In genomic region chr12:73793744-73794143, GRCm38 (mm10) we compare ENCODE assay signal across 8 mouse cellular contexts.
DNase-seq lines count a peak whose midpoint lies in the region; ATAC-seq and TF ChIP-seq lines count a peak whose summit lies in the region.

No protein-coding gene starts in this region.

- H3K27me3 ChIP-seq in forebrain, embryonic 10.5 days (ENCODE audit: poor library complexity, severe bottlenecking): peaks cover 27% of the 10 kb centered on the region
- no peaks in the 10 kb centered on the region for H3K27me3 ChIP-seq in forebrain, embryonic 11.5 days (ENCODE audit: control insufficient read depth, insufficient read depth, low read length)
- H3K27me3 ChIP-seq in lung, postnatal 0 days (replicated peaks; ENCODE audit: insufficient read depth, low read length): no peaks in the 10 kb centered on the region; the same call in 1 of the 2 replicates
- H3K27me3 ChIP-seq in hindbrain, embryonic 16.5 days (replicated peaks; ENCODE audit: control insufficient read depth, insufficient read depth, low read length): no peaks in the 10 kb centered on the region
- no peaks in the 10 kb centered on the region for H3K27me3 ChIP-seq in stomach, embryonic 15.5 days (replicated peaks)

- peak overlapping the region; percentile 40; the same call in 1 of the 2 replicates for H3K27ac ChIP-seq in forebrain, embryonic 10.5 days
- no peak overlapping the region for H3K27ac ChIP-seq in forebrain, embryonic 11.5 days (ENCODE audit: low read depth, low read length)
- H3K27ac ChIP-seq in lung, postnatal 0 days (ENCODE audit: low read length): 0 out of 2 replicates have a peak overlapping the region, but pooled peaks have one; percentile 7
- H3K27ac ChIP-seq in hindbrain, embryonic 16.5 days (ENCODE audit: low read depth, low read length): peak overlapping the region; percentile 66
- no peak overlapping the region for H3K27ac ChIP-seq in stomach, embryonic 15.5 days

- no peak for ATAC-seq in forebrain, embryonic 11.5 days (replicated peaks; ENCODE audit: low FRiP score)
- no peak for ATAC-seq in lung, postnatal 0 days
- ATAC-seq in hindbrain, embryonic 16.5 days: peak; percentile 48; the same call in 1 of the 2 replicates
- ATAC-seq in stomach, embryonic 15.5 days (ENCODE audit: insufficient read depth, low FRiP score, low read depth): no peak

- no peak; the same call in 1 of the 2 replicates for TF ChIP-seq EP300 in lung, postnatal 0 days (IDR thresholded peaks at IDR 0.05)

- no peak overlapping the region for H3K9ac ChIP-seq in forebrain, embryonic 11.5 days (ENCODE audit: low read length)
- H3K9ac ChIP-seq in lung, postnatal 0 days (replicated peaks; ENCODE audit: low read depth): no peak overlapping the region
- H3K9ac ChIP-seq in hindbrain, embryonic 16.5 days (ENCODE audit: low read depth, low read length): peak overlapping the region; percentile 38; the same call in 1 of the 2 replicates
- no peak overlapping the region for H3K9ac ChIP-seq in stomach, embryonic 15.5 days

- TF ChIP-seq CTCF in lung, postnatal 0 days (IDR thresholded peaks at IDR 0.05): no peak

- H3K4me3 ChIP-seq in forebrain, embryonic 10.5 days: no peak overlapping the region
- no peak overlapping the region for H3K4me3 ChIP-seq in forebrain, embryonic 11.5 days (ENCODE audit: low read depth, low read length)
- no peak overlapping the region for H3K4me3 ChIP-seq in lung, postnatal 0 days (ENCODE audit: low read depth, low read length)
- no peak overlapping the region for H3K4me3 ChIP-seq in hindbrain, embryonic 16.5 days (ENCODE audit: low read length)
- H3K4me3 ChIP-seq in stomach, embryonic 15.5 days (replicated peaks): no peak overlapping the region

- no peak for DNase-seq in forebrain, embryonic 10.5 days (ENCODE audit: extremely low spot score, low spot score)
- no peak for DNase-seq in forebrain, embryonic 11.5 days (ENCODE audit: low spot score)
- DNase-seq in lung, postnatal 0 days (ENCODE audit: low spot score): no peak
- no peak for DNase-seq in lung, postnatal 36 days
- DNase-seq in frontal cortex, postnatal 10 days (ENCODE audit: low spot score in 2 of 2): no peak
- DNase-seq in urinary bladder, postnatal 36 days (ENCODE audit: low spot score in 2 of 2): no peak

- peaks cover 17% of the 10 kb centered on the region for H3K4me1 ChIP-seq in forebrain, embryonic 10.5 days
- peaks cover 7% of the 10 kb centered on the region; the same call in 1 of the 2 replicates for H3K4me1 ChIP-seq in forebrain, embryonic 11.5 days (replicated peaks; ENCODE audit: control insufficient read depth, insufficient read depth, low read length)
- peaks cover 22% of the 10 kb centered on the region for H3K4me1 ChIP-seq in lung, postnatal 0 days (ENCODE audit: insufficient read depth, low read depth, low read length)
- H3K4me1 ChIP-seq in hindbrain, embryonic 16.5 days (ENCODE audit: control insufficient read depth, insufficient read depth, low read depth, low read length): peaks cover 15% of the 10 kb centered on the region
- peaks cover 18% of the 10 kb centered on the region for H3K4me1 ChIP-seq in stomach, embryonic 15.5 days

- no peaks in the 10 kb centered on the region for H3K9me3 ChIP-seq in forebrain, embryonic 10.5 days
- H3K9me3 ChIP-seq in forebrain, embryonic 11.5 days (ENCODE audit: control insufficient read depth, low read length): no peaks in the 10 kb centered on the region
- H3K9me3 ChIP-seq in lung, postnatal 0 days (ENCODE audit: low read length): no peaks in the 10 kb centered on the region
- H3K9me3 ChIP-seq in hindbrain, embryonic 16.5 days (ENCODE audit: control insufficient read depth, low read length): no peaks in the 10 kb centered on the region
- H3K9me3 ChIP-seq in stomach, embryonic 15.5 days: no peaks in the 10 kb centered on the region

- H3K4me2 ChIP-seq in forebrain, embryonic 11.5 days (ENCODE audit: low read depth, low read length, severe bottlenecking): no peak overlapping the region
- H3K4me2 ChIP-seq in lung, postnatal 0 days (replicated peaks; ENCODE audit: low read depth, low read length): no peak overlapping the region; the same call in 1 of the 2 replicates
- H3K4me2 ChIP-seq in hindbrain, embryonic 16.5 days (ENCODE audit: low read length): peak overlapping the region; percentile 32
- peak overlapping the region; percentile 1; the same call in 1 of the 2 replicates for H3K4me2 ChIP-seq in stomach, embryonic 15.5 days

- H3K36me3 ChIP-seq in forebrain, embryonic 10.5 days (replicated peaks): no peaks in the 10 kb centered on the region
- H3K36me3 ChIP-seq in forebrain, embryonic 11.5 days (ENCODE audit: control insufficient read depth, insufficient read depth, low read length): no peaks in the 10 kb centered on the region
- no peaks in the 10 kb centered on the region for H3K36me3 ChIP-seq in lung, postnatal 0 days (ENCODE audit: insufficient read depth, low read length)
- no peaks in the 10 kb centered on the region for H3K36me3 ChIP-seq in hindbrain, embryonic 16.5 days (ENCODE audit: control insufficient read depth, insufficient read depth, low read length)
- H3K36me3 ChIP-seq in stomach, embryonic 15.5 days: no peaks in the 10 kb centered on the region

- 11% methylated on average over 5 of the region's 5 CpGs for WGBS in forebrain, embryonic 10.5 days
- WGBS in forebrain, embryonic 11.5 days: 12% methylated on average over 5 of the region's 5 CpGs
- WGBS in lung, postnatal 0 days: 16% methylated on average over 5 of the region's 5 CpGs
- WGBS in hindbrain, embryonic 16.5 days: 23% methylated on average over 5 of the region's 5 CpGs
- 26% methylated on average over 5 of the region's 5 CpGs for WGBS in stomach, embryonic 15.5 days

Comparison
In these comparisons a context has a peak if more than half of its experiments do, and no peak if none do; other contexts are left out.
1. H3K27ac ChIP-seq: peak in forebrain, embryonic 10.5 days (single experiment), lung, postnatal 0 days (single experiment) and hindbrain, embryonic 16.5 days (single experiment); none in forebrain, embryonic 11.5 days (single experiment) and stomach, embryonic 15.5 days (single experiment).
2. H3K4me2 ChIP-seq: peak in hindbrain, embryonic 16.5 days (single experiment) and stomach, embryonic 15.5 days (single experiment); none in forebrain, embryonic 11.5 days (single experiment) and lung, postnatal 0 days (single experiment).